Comparison of ENCODE assay signal across 8 mouse cellular contexts in genomic region chr10:59997591-59997990, GRCm38 (mm10). TPM values are rescaled to one million over a fixed set of nuclear protein-coding genes. Genes with fewer than 3 reads are reported as not detected.
A peak's percentile ranks its signal among the peaks of the same experiment; 100 is the strongest.
DNase-seq lines count a peak whose midpoint lies in the region; ATAC-seq lines count a peak whose summit lies in the region.

No protein-coding gene starts in this region.

- ATAC-seq in embryonic facial prominence, embryonic 11.5 days (replicated peaks; ENCODE audit: insufficient number of reproducible peaks, low FRiP score, low TSS enrichment, low read depth) = no peak
- no peak for ATAC-seq in liver, embryonic 12.5 days
- ATAC-seq in erythroblast, adult 5-6 weeks (replicated peaks; ENCODE audit: low FRiP score, poor library complexity, severe bottlenecking) = 0 out of 2 replicates have a peak, but pooled peaks have one; percentile 31

- 22% methylated on average over 7 of the region's 7 CpGs for WGBS in embryonic facial prominence, embryonic 11.5 days
- WGBS in embryonic facial prominence, embryonic 10.5 days = 22% methylated on average over 7 of the region's 7 CpGs
- WGBS in liver, embryonic 12.5 days (ENCODE audit: insufficient replicate concordance) = 14% methylated on average over 7 of the region's 7 CpGs

- H3K27ac ChIP-seq in embryonic facial prominence, embryonic 11.5 days (replicated peaks; ENCODE audit: low read depth, low read length) = no peak overlapping the region
- no peak overlapping the region for H3K27ac ChIP-seq in embryonic facial prominence, embryonic 10.5 days (replicated peaks)
- H3K27ac ChIP-seq in liver, embryonic 12.5 days = no peak overlapping the region

- H3K27me3 ChIP-seq in embryonic facial prominence, embryonic 11.5 days (ENCODE audit: control insufficient read depth, insufficient read depth, low read length) = no peaks in the 10 kb centered on the region
- no peaks in the 10 kb centered on the region for H3K27me3 ChIP-seq in embryonic facial prominence, embryonic 10.5 days (replicated peaks; ENCODE audit: low read depth, poor library complexity, severe bottlenecking)
- no peaks in the 10 kb centered on the region for H3K27me3 ChIP-seq in liver, embryonic 12.5 days (replicated peaks)

- H3K9ac ChIP-seq in embryonic facial prominence, embryonic 11.5 days (replicated peaks; ENCODE audit: low read length) = no peak overlapping the region
- no peak overlapping the region for H3K9ac ChIP-seq in liver, embryonic 12.5 days

- no peaks in the 10 kb centered on the region for H3K4me1 ChIP-seq in embryonic facial prominence, embryonic 11.5 days (ENCODE audit: control insufficient read depth, insufficient read depth, low read length)
- peaks cover 12% of the 10 kb centered on the region for H3K4me1 ChIP-seq in embryonic facial prominence, embryonic 10.5 days
- H3K4me1 ChIP-seq in liver, embryonic 12.5 days = peaks cover 35% of the 10 kb centered on the region

- no peaks in the 10 kb centered on the region for H3K9me3 ChIP-seq in embryonic facial prominence, embryonic 11.5 days (replicated peaks; ENCODE audit: control insufficient read depth, low read length)
- no peaks in the 10 kb centered on the region for H3K9me3 ChIP-seq in embryonic facial prominence, embryonic 10.5 days
- H3K9me3 ChIP-seq in liver, embryonic 12.5 days (replicated peaks) = no peaks in the 10 kb centered on the region

- H3K4me3 ChIP-seq in embryonic facial prominence, embryonic 11.5 days (ENCODE audit: low read depth, low read length) = no peak overlapping the region
- H3K4me3 ChIP-seq in embryonic facial prominence, embryonic 10.5 days = no peak overlapping the region
- no peak overlapping the region for H3K4me3 ChIP-seq in liver, embryonic 12.5 days

- peaks cover 7% of the 10 kb centered on the region; the same call in 1 of the 2 replicates for H3K36me3 ChIP-seq in embryonic facial prominence, embryonic 11.5 days (replicated peaks; ENCODE audit: control insufficient read depth, insufficient read depth, low read depth, low read length)
- peaks cover 67% of the 10 kb centered on the region for H3K36me3 ChIP-seq in embryonic facial prominence, embryonic 10.5 days (replicated peaks)
- peaks cover 55% of the 10 kb centered on the region for H3K36me3 ChIP-seq in liver, embryonic 12.5 days

- no peak overlapping the region for H3K4me2 ChIP-seq in embryonic facial prominence, embryonic 11.5 days (ENCODE audit: low read depth, low read length)
- H3K4me2 ChIP-seq in liver, embryonic 12.5 days = no peak overlapping the region

- peak; percentile 81 for DNase-seq in embryonic facial prominence, embryonic 11.5 days (ENCODE audit: low spot score)
- no peak for DNase-seq in embryonic facial prominence, embryonic 10.5 days (ENCODE audit: low spot score)
- peak; percentile 23 for DNase-seq in liver
- peak; percentile 66 for DNase-seq in T-cell, adult 2 months (ENCODE audit: low spot score)
- DNase-seq in lung, postnatal 14 days = peak; percentile 74
- DNase-seq in frontal cortex, postnatal 25 days (ENCODE audit: low spot score in 2 of 2) = no peak

RNA-seq across cellular contexts. Expression of gene Ascc1, which starts 5.0 kb away (rescaled TPM):
- polyA plus RNA-seq in embryonic facial prominence, embryonic 11.5 days (2014; fragmentation: Nextera tagmentation; extraction: Ambion mirVana) = 43.9 and 48.7 TPM in 2 replicates
- 35.8 and 41.8 TPM in 2 replicates for polyA plus RNA-seq in embryonic facial prominence, embryonic 10.5 days (2016; fragmentation: Nextera tagmentation; extraction: Ambion mirVana)
- 22.6 and 23.4 TPM in 2 replicates for polyA plus RNA-seq in liver, embryonic 12.5 days (2016; fragmentation: Nextera tagmentation; extraction: Ambion mirVana)
- 11.3 and 13.1 TPM in 2 replicates for total RNA-seq in erythroblast, adult 5-6 weeks (2015; ENCODE audit: low replicate concordance)
- 9.6 and 10.0 TPM in 2 replicates for total RNA-seq in erythroblast, adult 5-6 weeks (2017; ENCODE audit: low replicate concordance)

RNA-seq across cellular contexts. Expression of gene Anapc16, which starts 5.3 kb away (rescaled TPM):
- polyA plus RNA-seq in embryonic facial prominence, embryonic 11.5 days (2014; fragmentation: Nextera tagmentation; extraction: Ambion mirVana) = 88.7 and 93.8 TPM in 2 replicates
- 104 and 109 TPM in 2 replicates for polyA plus RNA-seq in embryonic facial prominence, embryonic 10.5 days (2016; fragmentation: Nextera tagmentation; extraction: Ambion mirVana)
- 55.3 and 63.1 TPM in 2 replicates for polyA plus RNA-seq in liver, embryonic 12.5 days (2016; fragmentation: Nextera tagmentation; extraction: Ambion mirVana)
- total RNA-seq in erythroblast, adult 5-6 weeks (2015; ENCODE audit: low replicate concordance) = 16.3 and 21.3 TPM in 2 replicates
- 23.4 and 27.5 TPM in 2 replicates for total RNA-seq in erythroblast, adult 5-6 weeks (2017; ENCODE audit: low replicate concordance)

RNA-seq across cellular contexts. Expression of gene Ddit4, which starts 46.0 kb away (rescaled TPM):
- polyA plus RNA-seq in embryonic facial prominence, embryonic 11.5 days (2014; fragmentation: Nextera tagmentation; extraction: Ambion mirVana) = 6.3 and 6.9 TPM in 2 replicates
- 35.9 and 42.0 TPM in 2 replicates for polyA plus RNA-seq in embryonic facial prominence, embryonic 10.5 days (2016; fragmentation: Nextera tagmentation; extraction: Ambion mirVana)
- polyA plus RNA-seq in liver, embryonic 12.5 days (2016; fragmentation: Nextera tagmentation; extraction: Ambion mirVana) = 5.4 and 6.9 TPM in 2 replicates
- 1.7 TPM in 1 of 2 replicates, not detected in the other for total RNA-seq in erythroblast, adult 5-6 weeks (2015; ENCODE audit: low replicate concordance)
- total RNA-seq in erythroblast, adult 5-6 weeks (2017; ENCODE audit: low replicate concordance) = 0.17 and 0.84 TPM in 2 replicates

Comparison
In these comparisons a context has a peak if more than half of its experiments do, and no peak if none do; other contexts are left out.
1. DNase-seq: peak in embryonic facial prominence, embryonic 11.5 days (single experiment), liver (single experiment), T-cell, adult 2 months (single experiment) and lung, postnatal 14 days (single experiment); none in embryonic facial prominence, embryonic 10.5 days (single experiment) and frontal cortex, postnatal 25 days (0 of 2).